Mouse (Mus musculus): ENCODE data around the gene Madd. TPM values are rescaled to one million over a fixed set of nuclear protein-coding genes. Genes with fewer than 3 reads are reported as not detected.
A peak's percentile ranks its signal among the peaks of the same experiment; 100 is the strongest.

The Madd gene
- total and polyA plus RNA-seq, 2 experiments = 14.1 to 15.3 TPM

DNA sequence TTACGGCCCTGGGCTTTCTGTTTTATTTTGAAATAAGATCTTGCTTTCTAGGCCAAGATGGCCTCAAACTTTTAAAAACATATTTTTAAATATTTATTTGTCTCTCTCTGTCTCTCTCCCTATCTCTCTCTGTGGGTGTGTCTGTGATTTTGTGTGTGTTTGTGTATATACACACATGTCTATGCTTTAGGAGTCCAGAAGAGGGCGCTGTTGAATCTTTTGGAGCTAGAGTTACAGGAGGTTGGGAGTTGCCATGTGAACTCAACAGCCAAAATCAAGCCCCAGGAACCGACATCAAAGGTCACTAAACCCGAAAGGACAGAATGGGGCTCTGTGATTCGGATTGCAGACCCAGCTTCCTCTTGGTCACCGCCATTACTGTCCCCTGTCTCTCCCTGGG is 73.2 kb downstream of the Madd start:
- no peak for TF ChIP-seq CTCF (IDR thresholded peaks at IDR 0.05; ENCODE audit: low read depth, low read length)
- TF ChIP-seq POLR2A (IDR thresholded peaks at IDR 0.05; ENCODE audit: extremely low read depth, insufficient read depth, low read length) = no peak
- peak overlapping the region; percentile 45; the same call in 1 of the 2 replicates for H3K27ac ChIP-seq (replicated peaks; ENCODE audit: insufficient read depth, low read depth, low read length)
- no peaks in the 10 kb centered on the region for H3K36me3 ChIP-seq (ENCODE audit: control insufficient read depth, insufficient read depth, low read length)
- no peaks in the 10 kb centered on the region for H3K79me2 ChIP-seq (ENCODE audit: control insufficient read depth, insufficient read depth, low read length)
- no peak overlapping the region for H3K4me3 ChIP-seq (ENCODE audit: insufficient read depth, low read depth, low read length)
- no peak overlapping the region for H3K9ac ChIP-seq (ENCODE audit: low read depth, low read length)
- H3K27me3 ChIP-seq (ENCODE audit: control insufficient read depth, insufficient read depth, low read length) = no peaks in the 10 kb centered on the region
- peak; percentile 27 for DNase-seq (ENCODE audit: extremely low read depth, low read depth, low spot score)
- H3K4me1 ChIP-seq (ENCODE audit: control insufficient read depth, insufficient read depth, low read length) = peaks cover 5% of the 10 kb centered on the region; the same call in 1 of the 2 replicates
- WGBS = 66% methylated on average over 6 of the region's 6 CpGs

GRCm38 (mm10) chr2:91109807-91110385 is 73.7 kb downstream of the Madd start:
- Histone ChIP-seq H3K36me3 (ENCODE audit: control insufficient read depth, insufficient read depth, low read length) (no peaks in the 10 kb centered on the region), H3K27me3 (ENCODE audit: control insufficient read depth, insufficient read depth, low read length) (no peaks in the 10 kb centered on the region), H3K27ac (replicated peaks; ENCODE audit: insufficient read depth, low read depth, low read length) (peak overlapping the region; percentile 45), H3K4me3 (ENCODE audit: insufficient read depth, low read depth, low read length) (no peak overlapping the region), H3K4me1 (ENCODE audit: control insufficient read depth, insufficient read depth, low read length) (peaks cover 5% of the 10 kb centered on the region; the same call in 1 of the 2 replicates), H3K9ac (ENCODE audit: low read depth, low read length) (no peak overlapping the region), H3K79me2 (ENCODE audit: control insufficient read depth, insufficient read depth, low read length) (no peaks in the 10 kb centered on the region)
- TF ChIP-seq POLR2A (IDR thresholded peaks at IDR 0.05; ENCODE audit: extremely low read depth, insufficient read depth, low read length) (no peak), CTCF (IDR thresholded peaks at IDR 0.05; ENCODE audit: low read depth, low read length) (no peak)
- 27% methylated on average over 5 of the region's 5 CpGs for WGBS
- DNase-seq (ENCODE audit: extremely low read depth, low read depth, low spot score) = peak; percentile 78

DNA sequence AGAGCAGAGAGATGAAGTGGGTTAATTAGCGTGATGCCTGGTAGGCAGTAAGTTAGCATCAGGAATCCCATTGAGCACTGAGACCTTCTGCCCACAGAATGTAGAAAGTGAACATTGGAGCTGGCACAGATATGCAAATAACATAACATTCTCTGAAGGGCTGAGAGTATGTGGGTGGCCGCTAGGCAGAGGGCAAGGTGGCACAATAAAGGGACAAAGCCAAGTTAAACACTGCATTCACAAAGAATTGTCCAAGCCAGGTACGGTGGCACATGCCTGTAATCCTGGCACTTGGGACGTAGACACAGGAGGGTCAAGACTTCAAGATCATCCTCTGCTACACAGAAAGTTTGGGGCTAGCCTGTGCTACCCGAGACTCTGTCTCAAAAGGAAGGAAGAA is 74.4 kb downstream of the Madd start:
- no peaks in the 10 kb centered on the region for H3K36me3 ChIP-seq (ENCODE audit: control insufficient read depth, insufficient read depth, low read length)
- 41% methylated on average over 5 of the region's 5 CpGs for WGBS
- no peaks in the 10 kb centered on the region for H3K79me2 ChIP-seq (ENCODE audit: control insufficient read depth, insufficient read depth, low read length)
- H3K27ac ChIP-seq (replicated peaks; ENCODE audit: insufficient read depth, low read depth, low read length) = no peak overlapping the region
- no peak overlapping the region for H3K4me3 ChIP-seq (ENCODE audit: insufficient read depth, low read depth, low read length)
- H3K9ac ChIP-seq (ENCODE audit: low read depth, low read length) = no peak overlapping the region
- DNase-seq (ENCODE audit: extremely low read depth, low read depth, low spot score) = peak; percentile 60
- TF ChIP-seq POLR2A (IDR thresholded peaks at IDR 0.05; ENCODE audit: extremely low read depth, insufficient read depth, low read length) = no peak
- no peak for TF ChIP-seq CTCF (IDR thresholded peaks at IDR 0.05; ENCODE audit: low read depth, low read length)
- H3K27me3 ChIP-seq (ENCODE audit: control insufficient read depth, insufficient read depth, low read length) = no peaks in the 10 kb centered on the region
- peaks cover 5% of the 10 kb centered on the region; the same call in 1 of the 2 replicates for H3K4me1 ChIP-seq (ENCODE audit: control insufficient read depth, insufficient read depth, low read length)

- H3K4me1 ChIP-seq (ENCODE audit: control insufficient read depth, insufficient read depth, low read length) = peaks cover 5% of the 10 kb centered on the region; the same call in 1 of the 2 replicates
- H3K9ac ChIP-seq (ENCODE audit: low read depth, low read length) = no peak overlapping the region
- 91% methylated on average over 3 of the region's 3 CpGs for WGBS
- H3K79me2 ChIP-seq (ENCODE audit: control insufficient read depth, insufficient read depth, low read length) = no peaks in the 10 kb centered on the region
- H3K27me3 ChIP-seq (ENCODE audit: control insufficient read depth, insufficient read depth, low read length) = no peaks in the 10 kb centered on the region
- no peaks in the 10 kb centered on the region for H3K36me3 ChIP-seq (ENCODE audit: control insufficient read depth, insufficient read depth, low read length)
- DNase-seq (ENCODE audit: extremely low read depth, low read depth, low spot score) = no peak
- H3K4me3 ChIP-seq (ENCODE audit: insufficient read depth, low read depth, low read length) = no peak overlapping the region
- TF ChIP-seq POLR2A (IDR thresholded peaks at IDR 0.05; ENCODE audit: extremely low read depth, insufficient read depth, low read length) (no peak), CTCF (IDR thresholded peaks at IDR 0.05; ENCODE audit: low read depth, low read length) (no peak)
- no peak overlapping the region for H3K27ac ChIP-seq (replicated peaks; ENCODE audit: insufficient read depth, low read depth, low read length)
These were observed 75.5 kb downstream of the Madd start for GRCm38 (mm10) chr2:91108156-91108555.

DNA sequence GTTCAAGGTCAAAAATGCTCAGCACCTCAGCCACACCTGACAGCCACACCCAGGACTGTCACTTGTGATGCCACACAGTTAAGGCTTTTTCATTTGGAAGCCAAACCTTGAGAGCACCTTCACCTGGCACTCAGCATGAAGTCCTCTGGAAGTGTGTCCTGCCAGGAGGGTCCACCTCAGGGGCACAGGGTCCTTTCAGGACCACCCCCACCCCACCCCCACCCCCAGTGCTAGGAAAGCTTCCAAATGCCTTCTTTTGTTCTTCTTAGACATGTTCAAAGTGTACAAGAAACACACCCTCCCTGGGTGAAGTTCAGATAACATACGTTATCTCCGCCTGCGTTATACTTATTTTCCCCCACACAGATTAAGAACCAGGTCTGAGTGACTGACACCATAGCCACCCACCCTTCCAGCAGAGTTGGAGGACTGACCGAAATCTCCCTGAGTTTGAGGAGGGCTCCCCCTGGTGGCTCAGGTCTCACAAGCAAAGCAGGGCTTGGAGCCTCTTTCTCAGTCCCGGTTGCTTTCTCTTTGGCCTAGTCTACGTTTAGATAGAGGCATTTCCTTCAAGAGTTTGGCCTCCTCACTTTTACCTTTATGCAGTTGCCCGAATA is 82.4 kb downstream of the Madd start:
- H3K79me2 ChIP-seq (ENCODE audit: control insufficient read depth, insufficient read depth, low read length) = no peaks in the 10 kb centered on the region
- DNase-seq (ENCODE audit: extremely low read depth, low read depth, low spot score) = peak; percentile 71
- no peaks in the 10 kb centered on the region for H3K4me1 ChIP-seq (ENCODE audit: control insufficient read depth, insufficient read depth, low read length)
- H3K4me3 ChIP-seq (ENCODE audit: insufficient read depth, low read depth, low read length) = no peak overlapping the region
- WGBS = 4% methylated on average over 7 of the region's 7 CpGs
- TF ChIP-seq CTCF (IDR thresholded peaks at IDR 0.05; ENCODE audit: low read depth, low read length) (peak; percentile 96), POLR2A (IDR thresholded peaks at IDR 0.05; ENCODE audit: extremely low read depth, insufficient read depth, low read length) (no peak)
- no peaks in the 10 kb centered on the region for H3K27me3 ChIP-seq (ENCODE audit: control insufficient read depth, insufficient read depth, low read length)
- no peak overlapping the region for H3K9ac ChIP-seq (ENCODE audit: low read depth, low read length)
- H3K27ac ChIP-seq (replicated peaks; ENCODE audit: insufficient read depth, low read depth, low read length) = no peak overlapping the region
- no peaks in the 10 kb centered on the region for H3K36me3 ChIP-seq (ENCODE audit: control insufficient read depth, insufficient read depth, low read length)

DNA sequence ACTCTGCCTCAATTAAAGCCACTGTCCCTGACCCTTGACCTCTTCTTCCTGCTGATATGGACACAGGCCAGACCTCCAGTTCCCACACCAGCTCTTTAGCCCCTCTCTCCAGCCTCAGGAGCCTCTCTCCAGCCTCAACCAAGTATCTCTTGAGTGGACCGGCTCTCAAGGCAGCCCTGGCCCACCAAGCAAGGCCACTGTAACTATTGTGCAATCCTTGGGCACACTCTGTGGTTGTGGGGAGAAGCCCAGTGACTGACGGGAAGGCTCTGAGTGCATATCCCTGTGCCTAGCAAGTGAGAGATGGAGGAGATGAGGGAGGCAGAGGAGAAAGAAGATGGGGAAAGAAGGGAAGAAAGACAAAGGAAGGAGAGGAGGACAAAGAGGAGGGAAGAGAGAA is 85.5 kb downstream of the Madd start:
- Histone ChIP-seq H3K9ac (ENCODE audit: low read depth, low read length) (0 out of 2 replicates have a peak overlapping the region, but pooled peaks have one; percentile 10), H3K27ac (replicated peaks; ENCODE audit: insufficient read depth, low read depth, low read length) (0 out of 2 replicates have a peak overlapping the region, but pooled peaks have one; percentile 1), H3K79me2 (ENCODE audit: control insufficient read depth, insufficient read depth, low read length) (no peaks in the 10 kb centered on the region), H3K27me3 (ENCODE audit: control insufficient read depth, insufficient read depth, low read length) (no peaks in the 10 kb centered on the region), H3K4me1 (ENCODE audit: control insufficient read depth, insufficient read depth, low read length) (no peaks in the 10 kb centered on the region), H3K4me3 (ENCODE audit: insufficient read depth, low read depth, low read length) (no peak overlapping the region), H3K36me3 (ENCODE audit: control insufficient read depth, insufficient read depth, low read length) (no peaks in the 10 kb centered on the region)
- TF ChIP-seq CTCF (IDR thresholded peaks at IDR 0.05; ENCODE audit: low read depth, low read length) = no peak
- TF ChIP-seq POLR2A (IDR thresholded peaks at IDR 0.05; ENCODE audit: extremely low read depth, insufficient read depth, low read length) = no peak
- WGBS = 28% methylated on average over 2 of the region's 2 CpGs
- peak; percentile 23 for DNase-seq (ENCODE audit: extremely low read depth, low read depth, low spot score)
